Mouse (Mus musculus) ovary, adult 10 weeks (tissue): ENCODE results near the gene Dtx3l. TPM values are rescaled to one million over a fixed set of nuclear protein-coding genes. Genes with fewer than 3 reads are reported as not detected.

Experiments used
- polyA plus RNA-seq: library from polyadenylated mRNA; stranded (reverse); fragments of 350-450 nt; fragmentation: Illumina TruSeq; extraction: RNeasy Lipid Tissue Mini Kit (QIAGEN cat#74804); gene quantifications from one replicate; pipeline ENCODE4 v1.2.3, GENCODE M21; 2014

Dtx3l gene
- 29.5 TPM for polyA plus RNA-seq

DNA sequence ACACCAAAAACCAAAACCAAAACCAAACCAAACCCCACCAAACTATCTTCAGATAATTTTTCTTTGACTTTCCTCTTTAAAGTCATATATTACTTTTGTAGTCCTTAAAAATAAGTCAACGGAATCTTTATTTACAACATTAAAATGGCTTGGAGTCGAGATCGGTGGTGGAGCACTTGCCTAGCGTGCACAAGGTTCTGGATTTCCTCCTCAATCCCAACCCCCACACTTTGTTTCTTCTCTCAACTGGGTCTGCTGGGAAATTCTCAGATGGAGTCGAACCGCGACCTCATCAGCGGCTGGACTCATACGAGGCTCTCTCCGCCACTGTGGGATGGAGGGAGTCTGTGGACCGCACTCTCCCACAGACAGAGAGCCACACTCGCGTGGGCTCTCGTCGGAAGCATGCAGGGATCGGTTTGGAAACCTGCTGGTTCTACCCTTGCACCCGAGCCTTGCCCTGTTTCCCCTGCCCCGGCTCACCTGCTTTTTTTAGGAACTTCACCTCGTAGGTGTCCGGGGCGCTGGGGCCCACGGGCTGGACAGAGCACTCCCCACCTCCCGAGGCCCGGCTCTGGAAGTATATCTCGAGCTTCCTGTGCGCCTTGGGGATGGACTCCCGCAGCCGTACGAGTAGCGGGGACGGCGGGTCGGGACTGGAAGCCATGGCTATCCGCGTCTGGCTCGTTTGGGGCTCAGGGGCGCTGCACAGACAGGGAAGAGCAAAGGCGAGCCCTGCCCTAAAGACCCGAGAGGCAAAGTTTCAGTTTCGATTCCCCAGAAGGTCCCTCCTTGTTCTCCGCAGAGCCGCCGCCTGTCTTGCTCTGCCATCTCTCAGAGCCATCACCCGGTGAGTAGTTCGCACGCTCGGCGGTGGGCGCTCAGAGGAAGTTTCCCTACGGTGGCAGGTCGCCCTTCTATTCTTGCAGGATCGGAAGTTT is at the start of gene Dtx3l, which contains the start of gene Parp9:
Gene Dtx3l, minus strand, starts transcription at position 941 of the 941 bp plus-strand sequence.
Gene Parp9, plus strand, starts transcription at position 260 of the 941 bp plus-strand sequence.

DNA sequence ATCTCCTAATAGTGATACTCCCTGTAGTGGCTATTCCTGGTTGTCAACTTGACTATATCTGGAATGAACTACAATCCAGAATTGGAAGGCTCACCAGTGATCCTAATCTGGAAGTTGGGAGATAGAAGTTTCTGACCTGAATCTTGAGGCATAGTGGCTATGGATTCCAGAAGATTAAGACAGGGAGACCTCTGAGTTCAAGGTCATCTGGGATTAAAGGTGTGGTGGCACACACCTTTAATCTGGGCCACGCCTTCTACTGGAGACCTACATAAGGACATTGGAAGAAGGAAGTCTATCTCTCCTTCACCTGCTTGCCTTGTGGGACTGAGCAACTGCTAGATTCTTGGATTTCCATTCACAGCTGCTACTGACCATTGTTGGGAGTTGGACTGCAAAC is 39.5 kb upstream of the Dtx3l start, which contains the start of gene Kpna1:
Gene Kpna1, plus strand, starts transcription at position 301 of the 400 bp plus-strand sequence.

Other genes starting within 250 kb of the Dtx3l start
- 27.7 TPM for gene Dirc2, start 169.8 kb downstream of the Dtx3l start, polyA plus RNA-seq
- gene Hspbap1, start 168.8 kb downstream of the Dtx3l start, polyA plus RNA-seq: 5.9 TPM
- gene Parp14, start 67.6 kb downstream of the Dtx3l start, polyA plus RNA-seq: 24.8 TPM
- gene Parp9, start 681 bp downstream of the Dtx3l start, polyA plus RNA-seq: 39.7 TPM
- gene Kpna1, start 39.6 kb upstream of the Dtx3l start, polyA plus RNA-seq: 104 TPM
- gene Wdr5b, start 102.0 kb upstream of the Dtx3l start, polyA plus RNA-seq: 8.1 TPM
- gene Fam162a, start 132.4 kb upstream of the Dtx3l start, polyA plus RNA-seq: 109 TPM
- 179 TPM for gene Ccdc58, start 132.5 kb upstream of the Dtx3l start, polyA plus RNA-seq
- not detected for gene Csta1, start 192.1 kb upstream of the Dtx3l start, polyA plus RNA-seq
- gene Stfa2l1, start 217.7 kb upstream of the Dtx3l start, polyA plus RNA-seq: not detected
- not detected for gene Gm5483, start 245.1 kb upstream of the Dtx3l start, polyA plus RNA-seq